Mouse (Mus musculus) forebrain, embryonic 11.5 days (tissue): Measurements from ENCODE around the gene Tshz3. TPM values are rescaled to one million over a fixed set of nuclear protein-coding genes. Genes with fewer than 3 reads are reported as not detected.

Source experiments
- ATAC-seq: fragments of 200-750 bp; cut with Nextera tagmentation; replicated peaks from 2 replicates; pipeline ENCODE4 v1.8.0; 2017; ENCODE audit warnings: moderate TSS enrichment; ENCODE audit not compliant: low FRiP score
- DNase-seq: peaks from one replicate; pipeline ENCODE4 v3.0.0-alpha.2; 2017; ENCODE audit warnings: low spot score
- H3K27ac ChIP-seq: fragments of 300-500 bp; sonication (generic); 2 replicates; pipeline ENCODE4 v1.5.1; 2014; ENCODE audit warnings: low read depth, low read length
- H3K27me3 ChIP-seq: fragments of 300-500 bp; sonication (generic); 2 replicates; pipeline ENCODE4 v1.6.1; 2014; ENCODE audit warnings: mild to moderate bottlenecking, low read length, mixed read lengths; ENCODE audit not compliant: control insufficient read depth, insufficient read depth
- H3K36me3 ChIP-seq: fragments of 300-500 bp; sonication (generic); 2 replicates; pipeline ENCODE4 v1.6.1; 2014; ENCODE audit warnings: mild to moderate bottlenecking, low read length, moderate library complexity, mixed read lengths; ENCODE audit not compliant: control insufficient read depth, insufficient read depth
- H3K4me1 ChIP-seq: fragments of 300-500 bp; sonication (generic); replicated peaks from 2 replicates; pipeline ENCODE4 v1.6.1; 2014; ENCODE audit warnings: low read length, mixed read lengths; ENCODE audit not compliant: control insufficient read depth, insufficient read depth
- H3K4me2 ChIP-seq: fragments of 300-500 bp; sonication (generic); 2 replicates; pipeline ENCODE4 v1.6.1; 2014; ENCODE audit warnings: low read depth, mild to moderate bottlenecking, low read length, moderate library complexity, mixed read lengths; ENCODE audit not compliant: severe bottlenecking
- H3K4me3 ChIP-seq: fragments of 300-500 bp; sonication (generic); 2 replicates; pipeline ENCODE4 v1.5.1; 2014; ENCODE audit warnings: low read depth, low read length
- H3K9ac ChIP-seq: fragments of 300-500 bp; sonication (generic); 2 replicates; pipeline ENCODE4 v1.6.1; 2014; ENCODE audit warnings: low read length
- H3K9me3 ChIP-seq: fragments of 300-500 bp; sonication (generic); 2 replicates; pipeline ENCODE4 v1.6.1; 2016; ENCODE audit warnings: low read length, mixed read lengths; ENCODE audit not compliant: control insufficient read depth
- WGBS: fragments of 180-500 bp; shearing (Covaris S2); extraction: QIAGEN DNeasy Blood & Tissue Kit; methylation state at CpG from one replicate; pipeline ENCODE4 v1.1.7; 2014; 5-methylcytosine and 5-hydroxymethylcytosine counted together
- polyA plus RNA-seq: library from polyadenylated mRNA; unstranded; fragments of >200 nt; fragmentation: Nextera tagmentation; extraction: Ambion mirVana; gene quantifications from 2 replicates; pipeline ENCODE4 v1.2.1, GENCODE M21; 2014

The Tshz3 gene
- polyA plus RNA-seq, 1 experiment from 2014 or later: 10.0 TPM

- DNase-seq (peak; percentile 72), ATAC-seq (peak; percentile 50)
- Histone ChIP-seq H3K4me1 (peaks cover 28% of the 10 kb centered on the region), H3K9me3 (no peaks in the 10 kb centered on the region), H3K4me3 (no peak overlapping the region), H3K36me3 (no peaks in the 10 kb centered on the region), H3K9ac (no peak overlapping the region), H3K27me3 (no peaks in the 10 kb centered on the region), H3K4me2 (no peak overlapping the region; the same call in 1 of the 2 replicates), H3K27ac (peak overlapping the region; percentile 59)
- WGBS: 28% methylated on average over 8 of the region's 10 CpGs
Observed at GRCm38 (mm10) chr7:36706636-36707035, 8.7 kb downstream of the Tshz3 start.

- Histone ChIP-seq H3K27me3 (no peaks in the 10 kb centered on the region), H3K4me1 (peaks cover 28% of the 10 kb centered on the region), H3K36me3 (no peaks in the 10 kb centered on the region), H3K4me2 (peak overlapping the region; percentile 18; the same call in 1 of the 2 replicates), H3K9ac (no peak overlapping the region), H3K9me3 (no peaks in the 10 kb centered on the region), H3K4me3 (no peak overlapping the region), H3K27ac (no peak overlapping the region; the same call in 1 of the 2 replicates)
- ATAC-seq (peak; percentile 72), DNase-seq (peak; percentile 75)
- WGBS: 27% methylated on average over 10 of the region's 10 CpGs
Observed at GRCm38 (mm10) chr7:36707266-36707665, 9.3 kb downstream of the Tshz3 start.

GRCm38 (mm10) chr7:36707681-36708350 is 9.9 kb downstream of the Tshz3 start:
- WGBS: 56% methylated on average over 17 of the region's 17 CpGs
- DNase-seq (no peak), ATAC-seq (peak; percentile 44)
- H3K4me2 ChIP-seq: peak overlapping the region; percentile 15; the same call in 1 of the 2 replicates
- no peaks in the 10 kb centered on the region for H3K9me3 ChIP-seq
- no peaks in the 10 kb centered on the region for H3K27me3 ChIP-seq
- no peak overlapping the region for H3K4me3 ChIP-seq
- H3K4me1 ChIP-seq: peaks cover 28% of the 10 kb centered on the region
- H3K27ac ChIP-seq: peak overlapping the region; percentile 68; the same call in 1 of the 2 replicates
- H3K9ac ChIP-seq: peak overlapping the region; percentile 41
- no peaks in the 10 kb centered on the region for H3K36me3 ChIP-seq

- ATAC-seq: no peak
- no peak for DNase-seq
- 61% methylated on average over 3 of the region's 3 CpGs for WGBS
- H3K27ac ChIP-seq: no peak overlapping the region
- peaks cover 28% of the 10 kb centered on the region for H3K4me1 ChIP-seq
- H3K27me3 ChIP-seq: no peaks in the 10 kb centered on the region
- no peaks in the 10 kb centered on the region for H3K36me3 ChIP-seq
- no peak overlapping the region for H3K9ac ChIP-seq
- no peaks in the 10 kb centered on the region for H3K9me3 ChIP-seq
- no peak overlapping the region for H3K4me2 ChIP-seq
- H3K4me3 ChIP-seq: no peak overlapping the region
Observed at GRCm38 (mm10) chr7:36708823-36709222, 10.9 kb downstream of the Tshz3 start.

- no peak overlapping the region for H3K4me3 ChIP-seq
- no peak overlapping the region for H3K4me2 ChIP-seq
- H3K27ac ChIP-seq: peak overlapping the region; percentile 31; the same call in 1 of the 2 replicates
- ATAC-seq: 0 out of 2 replicates have a peak, but pooled peaks have one; percentile 34
- H3K36me3 ChIP-seq: no peaks in the 10 kb centered on the region
- 16% methylated on average over 2 of the region's 2 CpGs for WGBS
- no peak for DNase-seq
- no peaks in the 10 kb centered on the region for H3K27me3 ChIP-seq
- H3K9ac ChIP-seq: no peak overlapping the region
- H3K9me3 ChIP-seq: no peaks in the 10 kb centered on the region
- peaks cover 28% of the 10 kb centered on the region for H3K4me1 ChIP-seq
Observed at GRCm38 (mm10) chr7:36709239-36709638, 11.3 kb downstream of the Tshz3 start.

- DNase-seq: no peak
- Histone ChIP-seq H3K27ac (peak overlapping the region; percentile 51; the same call in 1 of the 2 replicates), H3K9ac (no peak overlapping the region), H3K9me3 (no peaks in the 10 kb centered on the region), H3K4me3 (no peak overlapping the region), H3K36me3 (no peaks in the 10 kb centered on the region), H3K4me2 (no peak overlapping the region), H3K4me1 (peaks cover 28% of the 10 kb centered on the region), H3K27me3 (no peaks in the 10 kb centered on the region)
- WGBS: 65% methylated on average over 12 of the region's 12 CpGs
- ATAC-seq: no peak
Observed at GRCm38 (mm10) chr7:36709974-36710373, 12.1 kb downstream of the Tshz3 start.

- ATAC-seq: no peak
Observed at GRCm38 (mm10) chr7:36710387-36710786, 12.5 kb downstream of the Tshz3 start.

GRCm38 (mm10) chr7:36711766-36712165 is 13.8 kb downstream of the Tshz3 start:
- Histone ChIP-seq H3K27me3 (no peaks in the 10 kb centered on the region), H3K4me2 (no peak overlapping the region), H3K4me1 (peaks cover 22% of the 10 kb centered on the region), H3K4me3 (no peak overlapping the region), H3K9ac (no peak overlapping the region), H3K27ac (no peak overlapping the region), H3K36me3 (no peaks in the 10 kb centered on the region), H3K9me3 (no peaks in the 10 kb centered on the region)
- ATAC-seq (no peak), DNase-seq (peak; percentile 52)
- 57% methylated on average over 2 of the region's 2 CpGs for WGBS

More at GRCm38 (mm10) chr7:36710387-36710786, 12.5 kb downstream of the Tshz3 start:
- Histone ChIP-seq H3K4me2 (no peak overlapping the region), H3K27me3 (no peaks in the 10 kb centered on the region), H3K4me1 (peaks cover 28% of the 10 kb centered on the region), H3K36me3 (no peaks in the 10 kb centered on the region), H3K9ac (no peak overlapping the region), H3K4me3 (no peak overlapping the region), H3K9me3 (no peaks in the 10 kb centered on the region), H3K27ac (peak overlapping the region; percentile 51; the same call in 1 of the 2 replicates)
- no peak for DNase-seq
- WGBS: 59% methylated on average over 6 of the region's 6 CpGs

GRCm38 (mm10) chr7:36714323-36714722 is 16.4 kb downstream of the Tshz3 start:
- Histone ChIP-seq H3K27ac (no peak overlapping the region), H3K4me3 (no peak overlapping the region), H3K36me3 (no peaks in the 10 kb centered on the region), H3K4me2 (no peak overlapping the region), H3K27me3 (no peaks in the 10 kb centered on the region), H3K9me3 (no peaks in the 10 kb centered on the region), H3K4me1 (peaks cover 13% of the 10 kb centered on the region), H3K9ac (no peak overlapping the region)
- 89% methylated on average over 7 of the region's 7 CpGs for WGBS
- ATAC-seq (no peak), DNase-seq (no peak)
